Mouse (Mus musculus) granulocyte monocyte progenitor cell, adult 5-6 weeks (primary cell): Measurements from ENCODE around the gene Jhy. TPM values are rescaled to one million over a fixed set of nuclear protein-coding genes. Genes with fewer than 3 reads are reported as not detected.
A peak's percentile ranks its signal among the peaks of the same experiment; 100 is the strongest.

ENCODE experiments used
- ATAC-seq: replicated peaks from 2 replicates; pipeline ENCODE4 v1.8.0; 2016; ENCODE audit warnings: mild to moderate bottlenecking, moderate TSS enrichment, inconsistent platforms; ENCODE audit not compliant: poor library complexity, severe bottlenecking
- total RNA-seq, 2 experiments: library from RNA; stranded (forward) in 1 of 2; stranded (reverse) in 1 of 2; fragments of 200-712, 200-1000 nt in 1 of 2; fragments of >200 nt in 1 of 2; fragmentation: Nextera tagmentation in 1 of 2; gene quantifications; 2 replicates each; pipeline ENCODE4 v1.2.3; 2014 to 2017

Jhy gene
- total RNA-seq (2014; fragmentation: Nextera tagmentation) = not detected in 2 replicates
- total RNA-seq (2017) = not detected in 2 replicates

- ATAC-seq = 0 out of 2 replicates have a peak, but pooled peaks have one; percentile 7
These were observed at the start of gene Jhy for GRCm38 (mm10) chr9:40963586-40964417. Jhy (minus strand) TSS chr9:40964118.

GRCm38 (mm10) chr9:41012456-41012855 lies 48.5 kb upstream of the Jhy start:
- ATAC-seq = no peak

- ATAC-seq = no peak
These were observed 47.9 kb upstream of the Jhy start for GRCm38 (mm10) chr9:41011512-41012436.

GRCm38 (mm10) chr9:41007785-41008184 lies 43.9 kb upstream of the Jhy start:
- ATAC-seq = no peak

DNA sequence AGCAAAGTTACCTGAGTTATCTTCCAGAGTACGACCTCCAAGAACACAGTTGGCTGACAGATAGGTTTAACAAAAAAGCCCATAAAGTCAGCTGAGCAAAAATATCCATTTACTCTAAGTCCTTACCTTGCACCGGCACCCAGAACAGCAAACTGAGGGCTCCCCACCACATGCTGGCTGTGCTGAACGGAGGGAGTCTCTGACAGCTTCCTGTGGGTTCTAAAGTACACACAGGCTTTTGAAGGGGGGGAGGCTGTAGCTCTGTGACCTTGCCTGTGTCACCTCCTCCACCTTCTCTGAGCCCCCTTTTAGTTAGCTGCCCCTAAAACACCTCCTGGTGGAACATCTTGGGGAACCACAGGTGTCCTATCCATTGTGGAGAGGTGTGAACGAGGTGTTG lies 40.5 kb upstream of the Jhy start, which contains the start of gene Crtam:
Crtam (minus strand) TSS at position 214 of the 400 bp plus-strand sequence.
- ATAC-seq = no peak

GRCm38 (mm10) chr9:40997116-40997779 lies 33.3 kb upstream of the Jhy start:
- no peak for ATAC-seq

- ATAC-seq = no peak
These were observed 30.2 kb upstream of the Jhy start for GRCm38 (mm10) chr9:40994075-40994474.

DNA sequence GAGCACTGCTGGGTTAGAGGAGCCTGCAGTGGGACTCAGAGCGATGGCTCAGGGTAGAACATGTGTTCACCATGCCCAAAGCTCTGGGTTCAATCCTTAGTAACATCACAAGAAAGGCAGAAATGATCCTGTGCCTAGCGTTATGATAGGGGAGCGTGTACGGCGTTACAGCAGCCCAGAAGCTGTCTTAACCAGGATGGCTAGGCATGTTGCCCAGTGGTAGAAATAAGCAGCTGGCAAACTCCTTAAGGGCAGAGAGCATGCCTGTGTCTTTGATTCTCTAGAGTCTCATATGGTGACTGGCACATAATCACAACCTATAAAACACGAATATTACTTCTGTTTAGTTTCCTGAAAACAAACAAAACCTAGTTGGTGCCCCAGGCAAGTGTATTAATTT lies 27.6 kb upstream of the Jhy start:
- ATAC-seq = no peak

GRCm38 (mm10) chr9:40989940-40990588 lies 26.1 kb upstream of the Jhy start:
- peak; percentile 50 for ATAC-seq

- no peak for ATAC-seq
These were observed 20.4 kb upstream of the Jhy start for GRCm38 (mm10) chr9:40984313-40984712.

DNA sequence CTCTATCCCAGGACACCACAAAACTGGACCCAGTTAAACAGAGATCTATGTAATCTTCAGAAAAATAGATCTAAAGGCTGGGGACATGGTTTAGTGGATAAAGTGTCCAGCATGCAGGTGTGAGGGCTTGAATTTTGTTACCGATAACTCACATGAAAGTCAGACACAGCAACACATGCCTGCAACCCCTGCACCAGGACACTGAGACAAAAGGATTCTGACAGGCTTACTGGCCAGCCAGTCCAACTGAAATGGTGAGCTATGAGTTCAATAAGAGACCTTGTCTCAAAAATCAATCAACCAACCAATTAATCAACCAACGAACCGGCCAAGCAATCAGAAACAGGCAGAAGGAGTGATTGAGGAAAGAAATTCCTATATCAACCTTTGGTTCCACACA lies 19.8 kb upstream of the Jhy start:
- ATAC-seq = no peak

DNA sequence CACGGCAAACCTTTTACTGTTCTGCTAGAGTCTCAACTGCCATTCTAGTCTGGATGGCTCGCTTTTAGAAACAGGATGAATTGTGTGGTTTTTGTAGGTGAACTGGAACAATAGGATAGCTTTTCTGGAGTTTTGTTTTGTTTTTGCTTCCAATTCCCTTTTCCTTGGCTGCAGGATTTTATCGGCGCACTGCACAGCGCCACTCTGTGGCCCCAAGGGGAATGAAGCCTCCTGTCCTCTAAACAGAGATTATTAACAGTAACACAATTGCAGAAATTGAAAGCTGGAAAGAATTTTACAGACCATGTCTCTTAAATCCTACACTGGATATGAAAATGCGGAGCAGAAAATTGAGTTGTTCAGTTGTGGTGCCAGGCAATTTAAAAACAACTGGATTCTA lies 18.6 kb upstream of the Jhy start:
- peak; percentile 55 for ATAC-seq

DNA sequence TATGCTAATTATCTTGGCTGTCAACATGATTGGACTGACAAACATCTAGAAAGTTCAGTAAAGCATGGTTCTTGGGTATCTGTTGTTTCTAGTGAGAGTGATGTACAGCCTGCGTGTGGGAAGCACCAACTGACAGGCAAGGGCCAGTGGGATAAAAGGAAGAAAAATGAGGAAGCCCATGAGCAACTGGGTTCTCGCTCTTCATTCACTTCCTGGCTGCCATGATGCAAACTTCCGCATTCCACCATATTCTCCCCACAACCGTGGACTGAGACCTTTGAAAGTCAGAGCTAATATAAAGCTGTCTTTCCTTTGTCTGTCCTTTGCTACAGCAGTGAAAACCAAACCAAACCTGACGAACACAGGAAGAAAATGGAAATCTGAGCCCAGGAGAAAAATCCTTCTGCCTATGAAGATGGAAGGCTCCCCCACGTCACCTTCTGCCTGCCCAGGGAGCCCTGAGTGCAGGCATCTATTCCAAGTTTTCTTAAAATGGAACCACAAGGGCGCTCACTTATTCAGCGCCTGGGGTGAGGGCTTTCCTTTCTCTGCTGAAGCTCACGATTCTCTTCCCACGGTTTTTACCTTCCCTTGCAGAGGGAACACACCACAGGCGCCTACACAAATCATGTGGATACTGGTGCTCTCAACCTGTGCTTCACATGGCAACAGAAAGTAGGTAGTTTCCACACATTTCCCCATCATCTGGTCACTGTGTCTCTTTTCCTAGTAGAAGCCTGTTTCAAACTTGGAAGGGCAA lies 10.3 kb upstream of the Jhy start:
- peak; percentile 78 for ATAC-seq

DNA sequence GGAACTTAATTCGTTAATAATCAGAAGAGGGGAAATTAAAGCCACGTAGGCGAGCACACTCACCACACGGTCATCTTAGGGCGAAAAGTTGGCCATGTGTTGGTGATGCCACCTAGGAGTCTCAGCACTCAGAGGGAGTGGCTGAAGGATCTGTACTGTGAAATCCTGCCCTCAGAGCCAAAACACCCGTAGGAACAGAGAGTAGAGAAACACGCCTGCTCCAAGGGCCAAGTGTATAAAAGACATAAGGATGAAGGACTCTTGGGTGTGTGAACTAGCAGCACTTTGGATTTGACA lies 448 bp upstream of the Jhy start:
- ATAC-seq = no peak

DNA sequence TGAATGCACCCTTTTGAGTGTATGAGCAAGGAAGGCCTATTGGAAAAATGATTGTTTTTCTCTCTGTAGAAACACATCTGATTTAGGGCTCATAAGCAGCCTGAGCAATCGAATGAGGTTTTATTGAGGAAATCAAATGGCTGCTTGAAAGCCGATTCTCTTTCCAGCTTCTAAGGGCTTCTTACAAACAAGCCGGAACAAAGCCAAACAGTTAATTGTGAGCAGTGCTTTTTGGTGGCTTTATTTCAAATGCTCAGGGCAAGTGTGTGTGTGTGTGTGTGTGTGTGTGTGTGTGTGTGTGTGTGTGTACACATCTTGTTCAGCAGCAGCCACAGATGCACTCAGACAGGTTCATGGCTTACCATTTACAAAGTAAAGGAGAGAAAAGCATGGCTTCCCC lies 2.5 kb downstream of the Jhy start:
- no peak for ATAC-seq

- ATAC-seq = no peak
These were observed 14.8 kb downstream of the Jhy start for GRCm38 (mm10) chr9:40949039-40949615.

- no peak for ATAC-seq
These were observed 15.4 kb downstream of the Jhy start for GRCm38 (mm10) chr9:40948473-40948872.

DNA sequence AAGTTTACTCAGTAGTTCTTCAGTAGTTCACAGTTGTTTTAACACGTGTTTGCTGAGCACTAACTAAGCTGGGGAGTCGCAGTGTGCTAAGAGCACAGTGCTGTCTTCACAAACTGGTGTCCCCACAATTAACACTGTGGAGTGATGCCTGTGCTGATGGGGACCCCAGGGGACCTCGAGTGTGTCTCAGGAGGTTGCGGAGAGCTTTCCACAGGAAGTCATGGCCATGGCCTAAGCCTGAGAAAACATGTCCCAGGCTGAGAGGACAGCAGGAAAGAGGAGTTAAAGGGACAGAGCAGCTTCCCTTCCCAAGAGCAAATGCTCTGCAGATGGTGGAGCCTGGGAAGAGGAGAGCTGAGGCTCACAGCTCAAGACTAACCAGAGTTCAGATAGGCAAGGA lies 16.8 kb downstream of the Jhy start:
- ATAC-seq = no peak

DNA sequence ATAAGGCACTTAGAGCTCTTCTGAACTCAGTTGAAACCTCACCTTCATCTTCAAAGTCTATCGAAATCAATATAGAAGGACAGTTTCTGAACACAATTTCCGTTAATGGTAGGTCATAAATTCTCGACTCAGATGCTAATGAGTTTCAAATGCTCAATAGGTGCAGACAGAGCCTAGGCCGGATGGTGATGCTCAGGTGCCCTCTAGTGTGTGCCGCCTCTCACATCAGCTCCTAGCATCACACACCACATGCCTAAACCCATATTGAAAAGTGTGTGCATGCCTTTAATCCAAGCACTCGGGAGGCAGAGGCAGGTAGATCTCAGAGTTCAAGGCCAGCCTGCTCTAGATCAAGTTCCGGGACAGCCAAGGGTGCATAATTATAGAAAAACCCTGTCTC lies 26.5 kb downstream of the Jhy start:
- ATAC-seq = no peak
